Mouse (Mus musculus): ENCODE measurements at regions not wholly inside any gene's neighbourhood (a gene's known extent, or its start where the extent isn't known, plus 50 kb on each side); places are given as distances from the start of the nearest gene placed in this dataset.
A peak's percentile ranks its signal among the peaks of the same experiment; 100 is the strongest.

- no peak for DNase-seq
Observed at GRCm38 (mm10) chr6:51289067-51289725, 143.3 kb upstream of the Nfe2l3 start.

- no peak for DNase-seq
Observed at GRCm38 (mm10) chr6:51300694-51301417, 131.6 kb upstream of the Nfe2l3 start.

GRCm38 (mm10) chr6:51301831-51302230, 130.6 kb upstream of the Nfe2l3 start:
- no peak for DNase-seq

- DNase-seq: no peak
Observed at GRCm38 (mm10) chr6:51302240-51302639, 130.2 kb upstream of the Nfe2l3 start.

GRCm38 (mm10) chr6:51318341-51318740, 114.1 kb upstream of the Nfe2l3 start:
- DNase-seq: no peak

GRCm38 (mm10) chr6:51320019-51320418, 112.5 kb upstream of the Nfe2l3 start:
- no peak for DNase-seq

GRCm38 (mm10) chr6:51320676-51321419, 111.6 kb upstream of the Nfe2l3 start:
- DNase-seq: no peak

- DNase-seq: no peak
Observed at GRCm38 (mm10) chr6:51326103-51326829, 106.2 kb upstream of the Nfe2l3 start.

GRCm38 (mm10) chr6:51329070-51329995, 103.1 kb upstream of the Nfe2l3 start:
- no peak for DNase-seq

GRCm38 (mm10) chr6:51330069-51330706, 102.3 kb upstream of the Nfe2l3 start:
- DNase-seq: no peak

- DNase-seq: no peak
Observed at GRCm38 (mm10) chr6:51332841-51333240, 99.6 kb upstream of the Nfe2l3 start.

GRCm38 (mm10) chr6:51333722-51334360, 98.6 kb upstream of the Nfe2l3 start:
- DNase-seq: no peak

- DNase-seq: no peak
Observed at GRCm38 (mm10) chr6:51335314-51335713, 97.2 kb upstream of the Nfe2l3 start.

- DNase-seq: no peak
Observed at GRCm38 (mm10) chr6:51339301-51339700, 93.2 kb upstream of the Nfe2l3 start.

GRCm38 (mm10) chr6:51347721-51348120, 84.7 kb upstream of the Nfe2l3 start:
- DNase-seq: no peak

GRCm38 (mm10) chr6:51349771-51350170, 82.7 kb upstream of the Nfe2l3 start:
- no peak for DNase-seq

- no peak for DNase-seq
Observed at GRCm38 (mm10) chr6:51355041-51355440, 77.4 kb upstream of the Nfe2l3 start.

- no peak for DNase-seq
Observed at GRCm38 (mm10) chr6:51361611-51362180, 70.8 kb upstream of the Nfe2l3 start.

- DNase-seq: peak; percentile 88
Observed at GRCm38 (mm10) chr6:51362475-51363226, 69.8 kb upstream of the Nfe2l3 start.

- no peak for DNase-seq
Observed at GRCm38 (mm10) chr6:51364776-51365175, 67.7 kb upstream of the Nfe2l3 start.

Measured in thymus, postnatal 36 days (tissue).